Mouse (Mus musculus) megakaryocyte, embryonic 14.5 days (primary cell): ENCODE data around the gene Ino80d.

ENCODE experiments used
- FLI1 ChIP-seq: IDR thresholded peaks from 2 replicates; pipeline ENCODE4 v1.6.1; 2012; ENCODE audit warnings: low read length, inconsistent platforms, mixed read lengths
- GATA1 ChIP-seq: IDR thresholded peaks from 3 replicates; pipeline ENCODE4 v1.6.1; 2012; ENCODE audit warnings: mixed read lengths, low read length, inconsistent platforms, borderline replicate concordance

- TF ChIP-seq FLI1 (no peak), GATA1 (no peak)
Measured at GRCm38 (mm10) chr1:62914495-62914894, 200.0 kb downstream of the Ino80d start.
